Mouse (Mus musculus) large intestine, adult 2 months (tissue): ENCODE measurements around the gene Tnfaip8l1. TPM values are rescaled to one million over a fixed set of nuclear protein-coding genes. Genes with fewer than 3 reads are reported as not detected.

Experiments used
- DNase-seq: peaks from one replicate; pipeline ENCODE4 v3.0.0-alpha.2; 2012; ENCODE audit warnings: low read depth, low spot score
- WGBS: fragments of 180-500 bp; shearing (Covaris S2); methylation state at CpG from one replicate; pipeline ENCODE4 v1.1.7; 2018; 5-methylcytosine and 5-hydroxymethylcytosine counted together
- polyA plus RNA-seq: library from polyadenylated mRNA; depleted of rRNA; stranded (reverse); fragments of >200 nt; gene quantifications from 2 replicates; pipeline ENCODE4 v1.2.3, GENCODE M21; 2012

Gene Tnfaip8l1
- polyA plus RNA-seq, 1 experiment, result 13.6 TPM

- DNase-seq, result no peak
- WGBS, result 91% methylated on average over 17 of the region's 17 CpGs
Observed at GRCm38 (mm10) chr17:56171881-56172280, 9.6 kb downstream of the Tnfaip8l1 start.

GRCm38 (mm10) chr17:56173401-56174046, 11.2 kb downstream of the Tnfaip8l1 start:
- 69% methylated on average over 10 of the region's 10 CpGs for WGBS
- DNase-seq, result no peak

- DNase-seq, result no peak
- WGBS, result 97% methylated on average over 3 of the region's 3 CpGs
Observed at GRCm38 (mm10) chr17:56175416-56175815, 13.1 kb downstream of the Tnfaip8l1 start.

- WGBS, result 2% methylated on average over 14 of the region's 14 CpGs
- DNase-seq, result no peak
Observed at GRCm38 (mm10) chr17:56182975-56183657, 20.8 kb downstream of the Tnfaip8l1 start.

DNA sequence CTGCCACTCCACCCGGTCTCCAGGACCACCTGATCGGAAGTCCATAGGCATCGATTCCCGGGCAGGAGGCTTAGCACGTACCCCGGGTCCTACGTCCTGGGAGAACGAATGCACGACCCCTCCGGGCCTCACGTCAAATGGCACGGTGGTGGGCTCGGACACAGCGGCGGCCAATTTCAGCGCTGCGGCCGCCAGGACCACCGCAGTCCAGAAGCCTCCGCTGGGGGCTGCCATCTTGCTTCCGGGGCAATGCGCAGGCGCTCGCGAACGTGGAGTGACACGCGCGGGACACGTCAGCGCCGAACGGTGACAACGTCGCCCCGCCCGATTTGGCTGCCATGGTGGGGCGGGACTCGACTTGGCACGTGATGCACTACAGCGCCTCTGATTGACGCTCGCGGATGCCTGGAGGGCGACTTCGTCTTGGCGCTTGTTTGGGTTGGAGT, 21.4 kb downstream of the Tnfaip8l1 start, which contains the start of gene Mydgf:
Gene Mydgf, minus strand, starts transcription at position 263 of the 446 bp plus-strand sequence.
- under 1% methylated on average over 47 of the region's 47 CpGs for WGBS
- peak; percentile 74 for DNase-seq

DNA sequence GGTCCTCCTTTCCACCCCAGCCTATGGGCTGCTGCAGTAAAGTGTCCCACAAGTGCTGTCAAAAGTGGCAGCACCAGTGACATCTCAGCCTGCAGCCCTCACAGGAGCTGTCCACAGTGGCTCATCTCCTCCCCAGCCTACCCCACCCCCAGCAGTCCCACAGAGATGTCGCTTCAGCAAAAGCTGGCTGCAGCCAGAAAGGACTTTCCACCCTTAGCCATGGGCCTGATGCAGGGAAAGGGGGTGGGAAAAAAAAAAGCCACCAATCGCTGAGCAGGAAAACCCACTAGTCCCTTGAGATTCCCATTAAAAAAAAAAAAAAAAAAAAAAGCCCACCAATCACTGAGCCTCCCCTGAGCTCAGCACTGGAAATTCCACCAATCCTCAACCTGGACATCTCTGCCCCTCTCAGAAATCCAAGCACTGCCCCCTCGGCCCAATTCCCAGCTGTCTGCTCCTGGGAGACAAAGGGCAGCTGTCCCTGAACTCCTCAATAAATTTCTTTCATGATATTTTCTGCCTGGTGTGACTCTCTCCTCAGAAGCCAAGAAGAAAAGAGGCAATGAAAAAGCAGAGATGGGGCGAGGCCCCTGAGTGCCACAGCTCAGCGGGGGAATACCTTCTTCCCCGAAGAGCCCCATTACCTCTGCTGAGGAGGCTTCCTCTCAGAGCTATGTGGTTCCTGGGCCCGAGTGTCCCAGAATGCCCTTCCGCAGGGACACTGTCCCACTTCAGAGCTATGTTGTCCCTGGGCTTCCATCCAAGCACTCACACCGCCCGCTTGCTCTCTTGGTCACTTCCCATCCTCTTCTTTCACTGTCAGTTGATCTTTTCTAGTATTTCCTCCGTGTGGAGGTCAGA, 23.2 kb downstream of the Tnfaip8l1 start:
- WGBS, result 43% methylated on average over 11 of the region's 11 CpGs
- DNase-seq, result no peak

DNA sequence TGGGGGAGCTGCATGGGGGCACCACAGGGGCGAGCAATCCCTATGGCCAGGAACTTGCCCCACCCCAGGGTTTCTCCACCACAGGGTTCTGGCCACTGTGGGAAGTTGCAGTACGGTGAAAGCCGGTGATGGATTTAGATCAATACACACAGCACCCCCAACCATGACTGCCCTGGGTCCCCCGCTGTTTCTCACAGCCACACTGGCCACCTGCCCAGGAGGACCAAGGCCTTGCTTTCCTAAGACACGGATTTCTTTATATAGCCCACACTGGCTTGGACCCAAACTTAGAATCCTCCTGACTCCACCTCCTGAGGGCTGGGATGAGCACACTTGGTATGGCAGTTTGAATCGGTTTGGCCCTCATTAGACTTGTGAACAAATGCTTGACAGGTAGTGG, 29.0 kb downstream of the Tnfaip8l1 start:
- DNase-seq, result no peak
- WGBS, result 84% methylated on average over 6 of the region's 6 CpGs

GRCm38 (mm10) chr17:56194357-56194756, 32.1 kb downstream of the Tnfaip8l1 start:
- DNase-seq, result no peak
- WGBS, result 69% methylated on average over 12 of the region's 12 CpGs

DNA sequence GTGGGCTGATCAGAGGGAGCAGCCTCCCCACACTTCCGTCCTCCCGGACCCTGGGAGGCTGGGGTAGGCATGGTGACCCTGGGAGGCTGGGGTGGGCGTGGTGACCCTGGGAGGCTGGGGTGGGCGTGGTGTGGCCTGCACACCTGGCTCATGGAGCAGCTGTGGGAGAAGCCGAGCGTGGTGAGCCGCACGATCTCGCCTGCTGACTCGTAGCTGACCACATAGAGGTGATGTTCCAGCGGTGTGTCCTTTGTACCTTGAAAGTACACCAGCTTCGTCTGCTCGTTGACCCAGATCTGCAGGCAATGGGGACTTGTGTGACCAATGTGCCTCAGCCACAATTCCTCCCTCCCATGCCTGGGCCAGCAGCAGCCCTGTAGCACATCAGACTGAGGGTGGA, 32.5 kb downstream of the Tnfaip8l1 start:
- no peak for DNase-seq
- WGBS, result 45% methylated on average over 13 of the region's 13 CpGs

GRCm38 (mm10) chr17:56196860-56197259, 34.6 kb downstream of the Tnfaip8l1 start:
- WGBS, result 77% methylated on average over 2 of the region's 2 CpGs

DNA sequence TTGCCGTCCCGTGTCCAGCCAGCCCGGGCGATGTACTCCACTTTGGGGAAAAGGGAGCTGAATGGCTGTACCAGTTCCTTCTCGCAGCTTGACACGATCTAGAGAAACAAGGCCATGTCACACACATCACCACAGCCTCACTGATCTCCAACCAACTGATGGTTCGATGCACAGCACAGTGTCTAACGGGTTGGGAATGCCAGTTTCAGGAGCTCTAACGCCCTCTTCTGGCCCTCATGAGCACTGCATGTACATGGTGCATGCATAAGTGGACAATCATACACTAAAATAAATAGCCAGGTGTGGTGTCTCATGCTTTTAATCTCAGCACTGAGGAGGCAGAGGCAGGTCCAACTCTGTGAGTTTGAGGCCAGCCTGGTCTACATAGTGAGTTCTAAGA, 38.3 kb downstream of the Tnfaip8l1 start:
- no peak for DNase-seq
- 84% methylated on average over 9 of the region's 9 CpGs for WGBS

More at GRCm38 (mm10) chr17:56196860-56197259, 34.6 kb downstream of the Tnfaip8l1 start:
- no peak for DNase-seq

DNA sequence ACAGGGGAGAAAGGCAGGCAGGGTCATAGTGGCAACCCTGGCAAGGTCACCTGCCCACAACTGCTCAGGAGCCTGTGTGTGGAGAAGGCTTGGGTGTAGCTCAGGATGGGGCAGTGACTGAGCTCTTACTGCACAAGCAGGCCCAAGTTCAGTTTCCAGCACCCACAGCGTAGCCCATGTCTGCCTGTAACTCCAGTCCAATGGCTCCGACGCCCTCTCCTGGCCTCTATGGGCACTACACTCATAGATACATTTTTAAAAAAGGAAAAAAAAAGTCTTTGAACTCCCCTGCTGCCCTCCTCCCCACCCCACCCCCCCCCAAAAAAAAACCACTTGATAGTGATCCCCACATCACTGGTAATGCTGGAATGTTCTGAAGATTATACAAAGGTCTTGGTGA, 39.4 kb downstream of the Tnfaip8l1 start:
- no peak for DNase-seq
- WGBS, result 73% methylated on average over 3 of the region's 3 CpGs

DNA sequence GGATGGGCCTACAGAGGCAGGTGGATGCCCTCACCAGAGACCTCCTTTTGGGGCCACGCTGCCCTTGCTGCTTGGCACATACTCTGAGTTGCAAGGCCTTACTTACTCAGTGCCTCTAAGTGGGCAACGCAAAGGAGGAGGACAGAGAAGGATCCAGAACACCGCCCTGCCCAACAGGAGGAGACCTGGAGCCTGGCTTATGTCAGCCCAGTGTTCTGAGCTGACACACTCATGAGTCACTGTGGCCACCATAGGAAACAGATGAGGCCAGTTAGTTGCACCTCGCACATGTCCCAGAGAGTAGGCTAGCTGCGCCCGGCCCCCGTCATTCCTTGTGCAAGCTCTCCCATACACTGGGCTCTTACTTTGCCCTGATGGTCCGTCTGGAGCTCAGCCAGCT, 40.2 kb downstream of the Tnfaip8l1 start:
- WGBS, result 94% methylated on average over 8 of the region's 8 CpGs
- DNase-seq, result no peak

DNA sequence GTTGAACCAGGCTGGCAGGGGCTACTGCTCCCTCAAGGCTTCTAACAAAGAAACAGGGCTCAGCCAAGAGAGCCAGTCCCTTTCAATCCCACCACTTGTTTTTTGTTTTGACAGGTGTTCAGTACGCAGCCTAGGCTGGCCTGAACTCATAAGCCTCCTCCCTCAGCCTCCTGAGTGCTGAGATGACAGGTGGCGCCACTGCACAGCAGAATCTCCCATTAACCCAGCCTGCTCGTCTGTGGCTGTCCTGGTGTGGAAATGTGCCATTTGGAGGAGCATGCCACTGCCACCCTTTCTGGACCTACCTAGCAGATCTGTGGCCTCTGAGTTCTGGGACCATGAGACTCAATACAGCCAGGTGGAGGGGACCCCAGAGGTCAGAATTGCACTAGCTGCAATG, 41.5 kb downstream of the Tnfaip8l1 start:
- 71% methylated on average over 3 of the region's 3 CpGs for WGBS
- no peak for DNase-seq

- no peak for DNase-seq
- 43% methylated on average over 10 of the region's 10 CpGs for WGBS
Observed at GRCm38 (mm10) chr17:56206276-56206884, 44.1 kb downstream of the Tnfaip8l1 start.

GRCm38 (mm10) chr17:56206986-56207674, 44.9 kb downstream of the Tnfaip8l1 start:
- no peak for DNase-seq
- WGBS, result 42% methylated on average over 6 of the region's 6 CpGs

DNA sequence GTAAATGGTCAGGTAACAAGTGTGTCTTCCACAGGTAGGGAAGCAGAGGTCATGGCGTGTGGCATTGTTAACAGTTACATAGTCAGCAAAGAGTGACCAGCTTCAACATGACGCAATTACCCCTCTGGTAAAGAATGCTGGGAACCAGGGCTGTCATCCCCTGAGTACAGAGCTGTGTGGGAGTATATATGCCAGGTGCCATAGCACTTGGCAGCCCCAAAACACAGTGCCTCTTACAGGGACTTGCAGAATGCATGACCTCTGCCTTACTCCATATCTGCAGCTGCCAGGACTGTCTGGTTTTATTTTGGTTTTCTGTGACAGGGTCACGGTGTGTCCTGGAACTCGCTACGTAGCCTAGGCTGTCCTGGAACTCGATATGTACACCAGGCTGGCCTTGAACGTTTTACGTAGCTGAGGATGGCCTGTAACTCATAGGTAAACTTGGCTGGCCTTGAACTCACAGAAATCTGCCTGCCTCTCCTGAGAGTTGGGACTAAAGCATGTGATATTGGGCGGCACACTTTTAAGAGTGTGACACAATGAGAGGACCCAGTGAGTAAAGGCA, 45.8 kb downstream of the Tnfaip8l1 start:
- WGBS, result 88% methylated on average over 9 of the region's 9 CpGs
- no peak for DNase-seq

DNA sequence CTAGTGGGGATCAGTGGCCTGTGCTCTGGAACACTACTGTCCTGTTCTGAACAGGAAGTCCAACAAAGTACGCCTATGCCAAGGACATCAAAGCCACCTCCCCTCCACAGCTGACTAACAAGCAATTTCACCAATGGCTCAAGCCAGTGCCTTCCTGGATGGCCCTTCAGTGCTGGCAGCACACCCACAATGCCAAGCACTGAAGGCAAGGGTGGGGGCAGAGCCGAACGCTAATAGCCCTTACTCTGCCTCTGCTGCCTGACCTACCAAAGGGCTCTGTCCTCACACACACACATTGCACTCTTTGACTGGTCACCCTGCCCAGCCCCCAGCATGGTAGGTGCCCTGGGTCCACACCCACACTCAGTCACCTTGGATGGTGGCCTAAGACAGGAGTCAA, 46.5 kb downstream of the Tnfaip8l1 start:
- DNase-seq, result no peak
- WGBS, result 53% methylated on average over 3 of the region's 3 CpGs

- no peak for DNase-seq
- 87% methylated on average over 2 of the region's 2 CpGs for WGBS
Observed at GRCm38 (mm10) chr17:56211090-56211489, 48.8 kb downstream of the Tnfaip8l1 start.
